Mouse (Mus musculus): ENCODE data around the gene Camkv. TPM values are rescaled to one million over a fixed set of nuclear protein-coding genes. Genes with fewer than 3 reads are reported as not detected.
A peak's percentile ranks its signal among the peaks of the same experiment; 100 is the strongest.

Gene Camkv
- polyA plus RNA-seq, 1 experiment from 2014 or later = 0.42 TPM

- no peak overlapping the region for H3K9ac ChIP-seq (ENCODE audit: low read depth, low read length)
- 0 out of 2 replicates have a peak, but pooled peaks cover 2% of the 10 kb centered on the region for H3K4me1 ChIP-seq (replicated peaks; ENCODE audit: control insufficient read depth, insufficient read depth, low read length)
- H3K4me2 ChIP-seq (replicated peaks; ENCODE audit: low read depth) = peak overlapping the region; percentile 84
- no peak for ATAC-seq
- peaks cover 43% of the 10 kb centered on the region for H3K36me3 ChIP-seq (ENCODE audit: control insufficient read depth, insufficient read depth)
- H3K4me3 ChIP-seq (ENCODE audit: low read depth, low read length) = no peak overlapping the region
- H3K27me3 ChIP-seq (replicated peaks; ENCODE audit: control insufficient read depth, insufficient read depth, low read length) = no peaks in the 10 kb centered on the region
- peak overlapping the region; percentile 89 for H3K27ac ChIP-seq (ENCODE audit: low read depth, low read length)
- no peak for TF ChIP-seq CTCF (IDR thresholded peaks at IDR 0.05; ENCODE audit: low read depth)
- WGBS = 49% methylated on average over 7 of the region's 7 CpGs
- H3K9me3 ChIP-seq (ENCODE audit: control insufficient read depth) = no peaks in the 10 kb centered on the region
These were observed 46.5 kb downstream of the Camkv start for GRCm38 (mm10) chr9:107981684-107982605.

- WGBS = 43% methylated on average over 14 of the region's 14 CpGs
- ATAC-seq = peak; percentile 41; the same call in 1 of the 2 replicates
These were observed 47.3 kb downstream of the Camkv start, which contains the start of gene Gm20661 for GRCm38 (mm10) chr9:107982681-107983346. TSS of gene Gm20661 (plus strand) at chr9:107983058.

DNA sequence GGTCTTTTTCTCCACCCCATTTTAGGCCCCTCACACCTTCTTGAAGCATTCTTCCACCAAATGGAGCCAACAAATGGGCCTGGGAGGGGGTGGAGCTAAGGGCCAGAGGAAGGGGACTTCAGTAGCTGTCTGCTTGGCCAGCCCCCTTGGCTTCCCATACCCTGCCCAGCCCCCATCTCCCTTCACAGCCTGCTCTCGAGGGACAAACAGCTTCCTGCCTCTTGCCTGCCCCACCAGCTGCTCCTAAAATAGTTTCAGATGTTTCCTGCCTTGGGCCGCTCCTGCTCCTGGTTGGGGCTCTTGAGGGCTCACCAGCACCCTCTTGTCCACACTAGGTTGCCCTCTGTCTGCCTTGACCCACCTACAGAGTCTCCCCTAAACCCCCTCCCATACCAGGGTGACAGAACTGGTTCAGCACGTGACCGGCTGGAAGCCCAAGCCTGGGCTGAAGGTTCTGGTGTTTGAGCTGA is 48.0 kb downstream of the Camkv start:
- Histone ChIP-seq H3K27ac (ENCODE audit: low read depth, low read length) (peak overlapping the region; percentile 89), H3K9me3 (ENCODE audit: control insufficient read depth) (no peaks in the 10 kb centered on the region), H3K4me3 (ENCODE audit: low read depth, low read length) (peak overlapping the region; percentile 29; the same call in 1 of the 2 replicates), H3K36me3 (ENCODE audit: control insufficient read depth, insufficient read depth) (peaks cover 30% of the 10 kb centered on the region), H3K4me2 (replicated peaks; ENCODE audit: low read depth) (peak overlapping the region; percentile 84), H3K27me3 (replicated peaks; ENCODE audit: control insufficient read depth, insufficient read depth, low read length) (no peaks in the 10 kb centered on the region), H3K4me1 (replicated peaks; ENCODE audit: control insufficient read depth, insufficient read depth, low read length) (0 out of 2 replicates have a peak, but pooled peaks cover 2% of the 10 kb centered on the region), H3K9ac (ENCODE audit: low read depth, low read length) (0 out of 2 replicates have a peak overlapping the region, but pooled peaks have one; percentile 4)
- ATAC-seq = no peak
- no peak for TF ChIP-seq CTCF (IDR thresholded peaks at IDR 0.05; ENCODE audit: low read depth)
- 35% methylated on average over 4 of the region's 4 CpGs for WGBS

More at GRCm38 (mm10) chr9:107982681-107983346, 47.3 kb downstream of the Camkv start, which contains the start of gene Gm20661:
- H3K9me3 ChIP-seq (ENCODE audit: control insufficient read depth) = no peaks in the 10 kb centered on the region
- H3K9ac ChIP-seq (ENCODE audit: low read depth, low read length) = 0 out of 2 replicates have a peak within 1 kb of the TSS, but pooled peaks have one; percentile 4
- no peak for TF ChIP-seq CTCF (IDR thresholded peaks at IDR 0.05; ENCODE audit: low read depth)
- 0 out of 2 replicates have a peak, but pooled peaks cover 2% of the 10 kb centered on the region for H3K4me1 ChIP-seq (replicated peaks; ENCODE audit: control insufficient read depth, insufficient read depth, low read length)
- peak within 1 kb of the TSS; percentile 29 for H3K4me3 ChIP-seq (ENCODE audit: low read depth, low read length)
- H3K27me3 ChIP-seq (replicated peaks; ENCODE audit: control insufficient read depth, insufficient read depth, low read length) = no peaks in the 10 kb centered on the region
- peaks cover 35% of the 10 kb centered on the region for H3K36me3 ChIP-seq (ENCODE audit: control insufficient read depth, insufficient read depth)
- H3K4me2 ChIP-seq (replicated peaks; ENCODE audit: low read depth) = peak within 1 kb of the TSS; percentile 84
- peak within 1 kb of the TSS; percentile 89 for H3K27ac ChIP-seq (ENCODE audit: low read depth, low read length)

GRCm38 (mm10) chr9:107984052-107984753 is 48.7 kb downstream of the Camkv start:
- H3K4me2 ChIP-seq (replicated peaks; ENCODE audit: low read depth) = peak overlapping the region; percentile 84
- TF ChIP-seq CTCF (IDR thresholded peaks at IDR 0.05; ENCODE audit: low read depth) = no peak
- peak overlapping the region; percentile 61 for H3K4me3 ChIP-seq (ENCODE audit: low read depth, low read length)
- peak overlapping the region; percentile 50 for H3K9ac ChIP-seq (ENCODE audit: low read depth, low read length)
- no peaks in the 10 kb centered on the region for H3K9me3 ChIP-seq (ENCODE audit: control insufficient read depth)
- 0 out of 2 replicates have a peak, but pooled peaks cover 2% of the 10 kb centered on the region for H3K4me1 ChIP-seq (replicated peaks; ENCODE audit: control insufficient read depth, insufficient read depth, low read length)
- peak overlapping the region; percentile 89 for H3K27ac ChIP-seq (ENCODE audit: low read depth, low read length)
- no peaks in the 10 kb centered on the region for H3K27me3 ChIP-seq (replicated peaks; ENCODE audit: control insufficient read depth, insufficient read depth, low read length)
- no peak for ATAC-seq
- WGBS = 54% methylated on average over 19 of the region's 19 CpGs
- H3K36me3 ChIP-seq (ENCODE audit: control insufficient read depth, insufficient read depth) = peaks cover 23% of the 10 kb centered on the region

GRCm38 (mm10) chr9:107984754-107985055 is 49.2 kb downstream of the Camkv start:
- H3K27ac ChIP-seq (ENCODE audit: low read depth, low read length) = peak overlapping the region; percentile 75; the same call in 1 of the 2 replicates
- H3K36me3 ChIP-seq (ENCODE audit: control insufficient read depth, insufficient read depth) = peaks cover 18% of the 10 kb centered on the region
- peak overlapping the region; percentile 50; the same call in 1 of the 2 replicates for H3K9ac ChIP-seq (ENCODE audit: low read depth, low read length)
- TF ChIP-seq CTCF (IDR thresholded peaks at IDR 0.05; ENCODE audit: low read depth) = no peak
- WGBS = 54% methylated on average over 9 of the region's 9 CpGs
- peak overlapping the region; percentile 61 for H3K4me3 ChIP-seq (ENCODE audit: low read depth, low read length)
- H3K4me2 ChIP-seq (replicated peaks; ENCODE audit: low read depth) = peak overlapping the region; percentile 84
- no peaks in the 10 kb centered on the region for H3K27me3 ChIP-seq (replicated peaks; ENCODE audit: control insufficient read depth, insufficient read depth, low read length)
- ATAC-seq = no peak
- H3K9me3 ChIP-seq (ENCODE audit: control insufficient read depth) = no peaks in the 10 kb centered on the region
- 0 out of 2 replicates have a peak, but pooled peaks cover 2% of the 10 kb centered on the region for H3K4me1 ChIP-seq (replicated peaks; ENCODE audit: control insufficient read depth, insufficient read depth, low read length)
